Mouse (Mus musculus) intestine, postnatal 0 days (tissue): Measurements from ENCODE around the gene Nobox. TPM values are rescaled to one million over a fixed set of nuclear protein-coding genes. Genes with fewer than 3 reads are reported as not detected.
A peak's percentile ranks its signal among the peaks of the same experiment; 100 is the strongest.

ENCODE experiments used
- ATAC-seq: fragments of 200-750 bp; cut with Nextera tagmentation; 2 replicates; pipeline ENCODE4 v1.8.0; 2017; ENCODE audit warnings: mild to moderate bottlenecking, moderate TSS enrichment, moderate library complexity
- H3K27ac ChIP-seq: fragments of 300-500 bp; sonication (generic); 2 replicates; pipeline ENCODE4 v1.5.1; 2014; ENCODE audit warnings: mild to moderate bottlenecking, low read depth, low read length, moderate library complexity
- H3K27me3 ChIP-seq: fragments of 300-500 bp; sonication (generic); replicated peaks from 2 replicates; pipeline ENCODE4 v1.6.1; 2014; ENCODE audit warnings: low read length, mixed read lengths; ENCODE audit not compliant: control insufficient read depth, insufficient read depth
- H3K36me3 ChIP-seq: fragments of 300-500 bp; sonication (generic); 2 replicates; pipeline ENCODE4 v1.6.1; 2014; ENCODE audit warnings: mild to moderate bottlenecking, moderate library complexity; ENCODE audit not compliant: control insufficient read depth, insufficient read depth
- H3K4me1 ChIP-seq: fragments of 300-500 bp; sonication (generic); replicated peaks from 2 replicates; pipeline ENCODE4 v1.6.1; 2014; ENCODE audit warnings: antibody characterized with exemption, low read length, mixed read lengths; ENCODE audit not compliant: control insufficient read depth, insufficient read depth
- H3K4me2 ChIP-seq: fragments of 300-500 bp; sonication (generic); replicated peaks from 2 replicates; pipeline ENCODE4 v1.6.1; 2014; ENCODE audit warnings: low read depth, mild to moderate bottlenecking, moderate library complexity
- H3K4me3 ChIP-seq: fragments of 300-500 bp; sonication (generic); 2 replicates; pipeline ENCODE4 v1.5.1; 2014; ENCODE audit warnings: low read depth, low read length
- H3K9ac ChIP-seq: fragments of 300-500 bp; sonication (generic); 2 replicates; pipeline ENCODE4 v1.6.1; 2014; ENCODE audit warnings: mild to moderate bottlenecking, low read depth, low read length
- H3K9me3 ChIP-seq: fragments of 300-500 bp; sonication (generic); 2 replicates; pipeline ENCODE4 v1.6.1; 2016; ENCODE audit warnings: mixed run types; ENCODE audit not compliant: control insufficient read depth
- CTCF ChIP-seq: sonication (generic); IDR thresholded peaks from 2 replicates; pipeline ENCODE4 v1.5.1; 2016; ENCODE audit warnings: low read depth, mild to moderate bottlenecking, control low read depth, antibody characterized with exemption, moderate library complexity
- WGBS: fragments of 180-500 bp; shearing (Covaris S2); extraction: QIAGEN DNeasy Blood & Tissue Kit; methylation state at CpG from one replicate; pipeline ENCODE4 v1.1.7; 2014; 5-methylcytosine and 5-hydroxymethylcytosine counted together
- polyA plus RNA-seq: library from polyadenylated mRNA; unstranded; fragments of >200 nt; fragmentation: Nextera tagmentation; extraction: Ambion mirVana; gene quantifications from 2 replicates; pipeline ENCODE4 v1.2.1, GENCODE M21; 2015

Gene Nobox
- polyA plus RNA-seq, 1 experiment from 2014 or later, result not detected

DNA sequence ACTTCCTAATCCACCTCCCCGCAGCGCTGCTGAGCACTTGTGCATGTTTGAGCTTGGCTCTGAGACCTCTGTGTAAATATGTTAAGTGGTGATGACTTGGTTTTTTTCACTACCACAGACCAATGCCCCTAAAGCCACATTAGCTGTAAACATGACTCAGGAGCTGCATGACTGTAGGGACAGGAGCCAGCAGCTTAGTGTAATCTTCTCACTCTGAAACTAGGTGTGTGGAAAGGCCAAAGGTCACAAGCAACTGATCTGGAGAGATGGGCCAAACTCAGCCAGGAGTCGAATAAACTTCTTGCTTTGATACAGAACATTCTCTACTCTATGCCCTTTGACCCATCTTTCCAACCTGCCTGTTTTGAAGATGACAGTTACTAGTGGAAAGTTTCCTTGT is 17.3 kb downstream of the Nobox start:
- WGBS, result 22% methylated on average over 3 of the region's 3 CpGs
- ATAC-seq, result peak; percentile 94
- no peak overlapping the region for H3K9ac ChIP-seq
- peaks cover 6% of the 10 kb centered on the region; the same call in 1 of the 2 replicates for H3K4me1 ChIP-seq
- peaks cover 25% of the 10 kb centered on the region for H3K36me3 ChIP-seq
- no peaks in the 10 kb centered on the region for H3K9me3 ChIP-seq
- peak overlapping the region; percentile 88 for H3K27ac ChIP-seq
- H3K4me2 ChIP-seq, result no peak overlapping the region
- TF ChIP-seq CTCF, result no peak
- H3K4me3 ChIP-seq, result no peak overlapping the region
- H3K27me3 ChIP-seq, result no peaks in the 10 kb centered on the region

- no peak overlapping the region for H3K27ac ChIP-seq
- WGBS, result 92% methylated on average over 5 of the region's 5 CpGs
- no peak overlapping the region for H3K9ac ChIP-seq
- no peak for ATAC-seq
- no peak overlapping the region for H3K4me3 ChIP-seq
- H3K36me3 ChIP-seq, result peaks cover 82% of the 10 kb centered on the region
- H3K27me3 ChIP-seq, result no peaks in the 10 kb centered on the region
- no peaks in the 10 kb centered on the region for H3K4me1 ChIP-seq
- TF ChIP-seq CTCF, result no peak
- H3K4me2 ChIP-seq, result no peak overlapping the region
- H3K9me3 ChIP-seq, result no peaks in the 10 kb centered on the region
Observed at GRCm38 (mm10) chr6:43280481-43280880, 28.9 kb downstream of the Nobox start.

DNA sequence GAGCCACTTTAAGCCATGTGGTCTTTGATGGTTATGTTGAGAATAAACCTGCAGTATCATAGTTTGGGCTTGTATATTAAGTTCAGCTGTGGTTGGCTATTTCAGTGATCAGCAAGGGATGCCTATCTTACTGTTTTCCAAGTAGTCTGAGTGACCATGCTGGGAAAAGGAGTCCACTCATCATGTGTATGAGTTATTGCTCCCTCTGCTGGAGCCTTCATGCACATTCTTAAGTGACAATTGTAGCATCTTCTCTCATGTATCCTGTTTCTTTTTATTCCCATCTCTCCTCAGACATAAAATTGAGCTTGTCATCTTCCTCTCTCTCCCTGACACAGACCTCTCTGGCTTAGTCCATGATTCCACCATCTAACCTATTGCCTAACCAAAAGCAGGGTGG is 31.1 kb downstream of the Nobox start:
- 0 out of 2 replicates have a peak, but pooled peaks have one; percentile 13 for ATAC-seq
- Histone ChIP-seq H3K4me2 (no peak overlapping the region), H3K27ac (no peak overlapping the region), H3K27me3 (no peaks in the 10 kb centered on the region), H3K9me3 (no peaks in the 10 kb centered on the region), H3K36me3 (peaks cover 88% of the 10 kb centered on the region), H3K9ac (no peak overlapping the region), H3K4me3 (no peak overlapping the region), H3K4me1 (no peaks in the 10 kb centered on the region)
- TF ChIP-seq CTCF, result peak; percentile 77

DNA sequence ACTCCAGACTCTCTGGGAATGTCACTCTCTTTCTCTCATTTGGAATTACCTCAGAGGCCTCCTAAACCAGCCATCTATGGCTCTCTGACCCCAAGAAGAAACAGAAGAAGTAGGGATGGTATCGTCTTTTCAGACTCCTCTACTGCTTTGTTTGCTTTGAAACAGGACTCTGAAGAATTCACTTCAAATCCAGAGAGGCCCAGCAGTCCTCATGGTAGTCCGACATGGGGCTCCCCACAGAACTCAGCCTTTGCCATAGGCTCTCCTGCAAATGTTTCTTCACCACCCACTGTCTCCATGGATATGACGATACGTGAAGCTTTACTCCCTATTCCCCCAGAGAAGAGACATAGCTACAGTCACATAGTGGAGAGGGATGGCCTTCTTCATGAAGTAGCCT is 35.2 kb downstream of the Nobox start:
- no peak overlapping the region for H3K4me2 ChIP-seq
- ATAC-seq, result no peak
- no peak overlapping the region for H3K4me3 ChIP-seq
- 0 out of 2 replicates have a peak, but pooled peaks cover 7% of the 10 kb centered on the region for H3K4me1 ChIP-seq
- 79% methylated on average over 4 of the region's 4 CpGs for WGBS
- H3K27me3 ChIP-seq, result no peaks in the 10 kb centered on the region
- H3K9me3 ChIP-seq, result no peaks in the 10 kb centered on the region
- no peak for TF ChIP-seq CTCF
- H3K27ac ChIP-seq, result no peak overlapping the region
- H3K9ac ChIP-seq, result no peak overlapping the region
- peaks cover 53% of the 10 kb centered on the region for H3K36me3 ChIP-seq

- peaks cover 46% of the 10 kb centered on the region for H3K36me3 ChIP-seq
- no peaks in the 10 kb centered on the region for H3K27me3 ChIP-seq
- H3K4me2 ChIP-seq, result no peak overlapping the region
- no peak for ATAC-seq
- no peak overlapping the region for H3K9ac ChIP-seq
- TF ChIP-seq CTCF, result no peak
- H3K4me3 ChIP-seq, result no peak overlapping the region
- peaks cover 10% of the 10 kb centered on the region; the same call in 1 of the 2 replicates for H3K4me1 ChIP-seq
- H3K27ac ChIP-seq, result no peak overlapping the region
- no peaks in the 10 kb centered on the region for H3K9me3 ChIP-seq
Observed at GRCm38 (mm10) chr6:43272597-43272996, 36.8 kb downstream of the Nobox start.

- TF ChIP-seq CTCF, result peak; percentile 49
- Histone ChIP-seq H3K27me3 (no peaks in the 10 kb centered on the region), H3K4me1 (peaks cover 16% of the 10 kb centered on the region), H3K36me3 (no peaks in the 10 kb centered on the region), H3K27ac (peak overlapping the region; percentile 87), H3K4me3 (peak overlapping the region; percentile 87), H3K9ac (peak overlapping the region; percentile 96), H3K4me2 (peak overlapping the region; percentile 82), H3K9me3 (no peaks in the 10 kb centered on the region)
- peak; percentile 67 for ATAC-seq
- WGBS, result 2% methylated on average over 8 of the region's 8 CpGs
Observed at GRCm38 (mm10) chr6:43266356-43266755, 43.0 kb downstream of the Nobox start.
